Mouse (Mus musculus) neural tube, embryonic 14.5 days (tissue): ENCODE data around the gene Hdac5. TPM values are rescaled to one million over a fixed set of nuclear protein-coding genes. Genes with fewer than 3 reads are reported as not detected.

Experiments
- microRNA-seq: library from miRNA; unstranded; fragments of <30 nt; microRNA quantifications from one replicate; pipeline ENCODE4, GENCODE M21; 2016
- polyA plus RNA-seq: library from polyadenylated mRNA; unstranded; fragments of >200 nt; fragmentation: Nextera tagmentation; extraction: Ambion mirVana; gene quantifications from 2 replicates; pipeline ENCODE4 v1.2.1, GENCODE M21; 2014

The Hdac5 gene
- polyA plus RNA-seq, 1 experiment from 2014 or later = 44.2 TPM

Small RNA genes within 50 kb of the gene (microRNA-seq; reads per million reads assigned to microRNA genes)
- gene Mir8101 = not detected

Other genes starting within 250 kb of the Hdac5 start
- not detected in 2 replicates for gene Cfap97d1, start 245.9 kb downstream of the Hdac5 start, polyA plus RNA-seq
- gene Dusp3, start 243.2 kb downstream of the Hdac5 start, polyA plus RNA-seq = 24.4 and 25.0 TPM in 2 replicates
- 57.0 and 57.3 TPM in 2 replicates for gene Mpp3, start 201.7 kb downstream of the Hdac5 start, polyA plus RNA-seq
- gene Cd300lg, start 188.7 kb downstream of the Hdac5 start, polyA plus RNA-seq = 0.31 and 0.44 TPM in 2 replicates
- gene Mpp2, start 141.7 kb downstream of the Hdac5 start, polyA plus RNA-seq = 25.4 and 25.7 TPM in 2 replicates
- not detected in 2 replicates for gene Ppy, start 128.8 kb downstream of the Hdac5 start, polyA plus RNA-seq
- not detected in 2 replicates for gene Pyy, start 122.3 kb downstream of the Hdac5 start, polyA plus RNA-seq
- not detected in 2 replicates for gene Nags, start 84.7 kb downstream of the Hdac5 start, polyA plus RNA-seq
- gene Tmem101, start 73.8 kb downstream of the Hdac5 start, polyA plus RNA-seq = 30.7 and 36.2 TPM in 2 replicates
- 74.4 and 77.5 TPM in 2 replicates for gene Lsm12, start 44.9 kb downstream of the Hdac5 start, polyA plus RNA-seq
- gene G6pc3, start 40.5 kb downstream of the Hdac5 start, polyA plus RNA-seq = 32.5 and 42.5 TPM in 2 replicates
- 1.4 and 1.5 TPM in 2 replicates for gene BC030867, start 18.7 kb upstream of the Hdac5 start, polyA plus RNA-seq
- 0.12 and 0.23 TPM in 2 replicates for gene Asb16, start 38.6 kb upstream of the Hdac5 start, polyA plus RNA-seq
- 86.9 and 88.6 TPM in 2 replicates for gene Tmub2, start 54.8 kb upstream of the Hdac5 start, polyA plus RNA-seq
- gene Atxn7l3, start 66.5 kb upstream of the Hdac5 start, polyA plus RNA-seq = 36.5 and 36.7 TPM in 2 replicates
- gene Ubtf, start 89.6 kb upstream of the Hdac5 start, polyA plus RNA-seq = 70.3 and 81.9 TPM in 2 replicates
- gene Slc4a1, start 136.0 kb upstream of the Hdac5 start, polyA plus RNA-seq = 1.6 and 2.4 TPM in 2 replicates
- gene Rundc3a, start 163.2 kb upstream of the Hdac5 start, polyA plus RNA-seq = 97.8 and 115 TPM in 2 replicates
- 141 and 144 TPM in 2 replicates for gene Slc25a39, start 177.8 kb upstream of the Hdac5 start, polyA plus RNA-seq
- gene Grn, start 200.1 kb upstream of the Hdac5 start, polyA plus RNA-seq = 43.3 and 68.2 TPM in 2 replicates
- 25.4 and 38.4 TPM in 2 replicates for gene Fam171a2, start 217.5 kb upstream of the Hdac5 start, polyA plus RNA-seq
- gene Itga2b, start 240.0 kb upstream of the Hdac5 start, polyA plus RNA-seq = 5.5 and 7.0 TPM in 2 replicates